Mouse (Mus musculus): ENCODE data around the gene Gna14. TPM values are rescaled to one million over a fixed set of nuclear protein-coding genes. Genes with fewer than 3 reads are reported as not detected.

Gna14 gene
- polyA plus RNA-seq, 1 experiment from 2014 or later = 0.22 TPM

DNA sequence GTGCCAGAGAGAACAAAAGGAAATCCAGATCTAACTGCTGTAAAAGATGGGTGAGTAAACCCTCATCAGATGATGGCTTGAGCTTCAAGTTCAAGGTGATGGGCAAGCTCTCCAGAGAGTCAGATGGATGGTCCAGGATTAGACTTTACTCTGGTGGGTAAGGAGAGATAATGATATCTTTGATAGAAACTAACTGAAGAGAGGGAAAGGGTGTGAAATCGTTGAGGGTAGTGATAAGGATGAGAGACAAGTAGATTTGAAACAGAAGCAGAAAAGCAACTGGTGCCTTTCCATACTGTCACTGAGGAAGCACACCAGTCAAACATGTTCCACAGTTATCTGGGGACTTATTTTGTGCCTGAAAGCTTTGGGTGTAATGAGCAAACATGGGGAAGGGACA is 56.9 kb downstream of the Gna14 start:
- H3K4me2 ChIP-seq (replicated peaks) = no peak overlapping the region
- H3K36me3 ChIP-seq = no peaks in the 10 kb centered on the region
- no peak for ATAC-seq (ENCODE audit: low FRiP score, low read depth)
- WGBS = 86% methylated on average over 1 of the region's 1 CpGs
- no peak overlapping the region for H3K4me3 ChIP-seq
- H3K9ac ChIP-seq = no peak overlapping the region
- H3K27me3 ChIP-seq (replicated peaks) = no peaks in the 10 kb centered on the region
- H3K4me1 ChIP-seq = 0 out of 2 replicates have a peak, but pooled peaks cover 6% of the 10 kb centered on the region
- no peaks in the 10 kb centered on the region for H3K9me3 ChIP-seq
- no peak overlapping the region for H3K27ac ChIP-seq

DNA sequence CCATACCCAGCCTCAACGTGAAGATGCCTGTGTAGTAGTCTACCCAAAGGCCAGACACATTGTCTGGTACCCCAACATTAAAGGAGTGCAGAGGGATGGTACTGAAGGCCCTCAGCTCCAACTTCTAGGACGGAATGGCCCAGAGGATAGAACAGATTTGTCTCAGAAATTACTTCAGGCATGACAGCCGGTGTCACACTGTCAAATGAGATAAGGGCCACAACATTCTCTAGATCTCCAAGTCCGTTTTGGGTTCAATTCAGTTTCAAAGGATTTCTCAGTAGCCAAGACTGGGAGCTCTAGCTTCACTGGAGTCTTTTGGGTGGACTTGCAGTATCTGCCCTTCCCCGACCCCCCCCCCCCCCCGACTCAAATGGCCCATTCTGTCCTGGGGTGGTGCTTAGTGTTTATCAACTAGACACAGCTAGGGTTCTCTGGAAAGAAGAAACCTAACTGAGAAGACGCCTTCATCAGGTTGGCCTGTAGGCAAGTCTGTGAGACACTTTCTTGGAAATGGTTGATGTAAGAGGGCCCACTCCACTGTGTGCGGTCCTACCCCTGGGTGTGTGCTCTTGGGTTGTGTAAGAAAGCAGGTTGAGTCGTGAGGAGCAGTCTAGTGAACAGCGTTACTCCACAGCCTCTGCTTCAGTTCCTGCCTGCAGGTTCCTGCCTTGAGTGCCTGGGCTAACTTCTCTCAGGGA is 59.4 kb downstream of the Gna14 start:
- Histone ChIP-seq H3K9ac (no peak overlapping the region), H3K27me3 (replicated peaks) (no peaks in the 10 kb centered on the region), H3K4me3 (no peak overlapping the region), H3K4me1 (0 out of 2 replicates have a peak, but pooled peaks cover 8% of the 10 kb centered on the region), H3K27ac (no peak overlapping the region), H3K4me2 (replicated peaks) (no peak overlapping the region), H3K9me3 (no peaks in the 10 kb centered on the region), H3K36me3 (no peaks in the 10 kb centered on the region)
- 91% methylated on average over 10 of the region's 10 CpGs for WGBS
- ATAC-seq (ENCODE audit: low FRiP score, low read depth) = no peak

GRCm38 (mm10) chr19:16496016-16496415 is 60.5 kb downstream of the Gna14 start:
- ATAC-seq (ENCODE audit: low FRiP score, low read depth) = no peak
- Histone ChIP-seq H3K36me3 (no peaks in the 10 kb centered on the region), H3K4me1 (0 out of 2 replicates have a peak, but pooled peaks cover 8% of the 10 kb centered on the region), H3K4me3 (no peak overlapping the region), H3K27me3 (replicated peaks) (no peaks in the 10 kb centered on the region), H3K27ac (no peak overlapping the region), H3K9me3 (no peaks in the 10 kb centered on the region), H3K9ac (no peak overlapping the region), H3K4me2 (replicated peaks) (no peak overlapping the region)
- WGBS = 89% methylated on average over 5 of the region's 5 CpGs

GRCm38 (mm10) chr19:16502054-16502453 is 66.5 kb downstream of the Gna14 start:
- H3K4me3 ChIP-seq = no peak overlapping the region
- WGBS = 76% methylated on average over 5 of the region's 5 CpGs
- H3K9ac ChIP-seq = no peak overlapping the region
- H3K36me3 ChIP-seq = no peaks in the 10 kb centered on the region
- H3K9me3 ChIP-seq = no peaks in the 10 kb centered on the region
- no peaks in the 10 kb centered on the region for H3K27me3 ChIP-seq (replicated peaks)
- peaks cover 7% of the 10 kb centered on the region; the same call in 1 of the 2 replicates for H3K4me1 ChIP-seq
- no peak overlapping the region for H3K4me2 ChIP-seq (replicated peaks)
- ATAC-seq (ENCODE audit: low FRiP score, low read depth) = no peak
- no peak overlapping the region for H3K27ac ChIP-seq

GRCm38 (mm10) chr19:16506711-16507364 is 71.3 kb downstream of the Gna14 start:
- Histone ChIP-seq H3K27me3 (replicated peaks) (no peaks in the 10 kb centered on the region), H3K36me3 (no peaks in the 10 kb centered on the region), H3K4me1 (peaks cover 8% of the 10 kb centered on the region; the same call in 1 of the 2 replicates), H3K9ac (no peak overlapping the region), H3K27ac (no peak overlapping the region; the same call in 1 of the 2 replicates), H3K4me2 (replicated peaks) (peak overlapping the region; percentile 8; the same call in 1 of the 2 replicates), H3K9me3 (no peaks in the 10 kb centered on the region), H3K4me3 (no peak overlapping the region)
- 23% methylated on average over 6 of the region's 6 CpGs for WGBS
- peak; percentile 91 for ATAC-seq (ENCODE audit: low FRiP score, low read depth)

GRCm38 (mm10) chr19:16510343-16511080 is 75.0 kb downstream of the Gna14 start:
- peaks cover 8% of the 10 kb centered on the region; the same call in 1 of the 2 replicates for H3K4me1 ChIP-seq
- no peak for ATAC-seq (ENCODE audit: low FRiP score, low read depth)
- WGBS = 86% methylated on average over 10 of the region's 10 CpGs

DNA sequence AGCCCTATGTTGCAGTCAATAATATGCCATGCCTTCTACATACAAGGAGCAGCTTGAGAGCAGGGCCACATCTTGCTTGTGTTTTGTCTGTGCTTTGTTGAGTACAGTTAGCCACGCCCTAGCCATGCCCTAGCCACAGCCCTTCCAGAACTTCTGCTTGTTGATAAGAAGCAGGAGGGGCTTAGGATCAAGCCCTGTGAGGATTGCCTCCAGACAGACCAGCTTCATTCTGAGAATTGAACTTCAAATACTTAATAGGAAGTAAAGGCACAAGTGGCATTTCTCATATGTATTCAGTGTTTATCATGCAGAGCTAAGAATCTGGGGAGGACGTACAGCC is 75.5 kb downstream of the Gna14 start:
- ATAC-seq (ENCODE audit: low FRiP score, low read depth) = no peak
- 87% methylated on average over 2 of the region's 2 CpGs for WGBS

More at GRCm38 (mm10) chr19:16510343-16511080, 75.0 kb downstream of the Gna14 start:
- Histone ChIP-seq H3K27me3 (replicated peaks) (no peaks in the 10 kb centered on the region), H3K27ac (no peak overlapping the region), H3K4me3 (no peak overlapping the region), H3K4me2 (replicated peaks) (no peak overlapping the region), H3K9ac (no peak overlapping the region), H3K9me3 (no peaks in the 10 kb centered on the region), H3K36me3 (no peaks in the 10 kb centered on the region)

DNA sequence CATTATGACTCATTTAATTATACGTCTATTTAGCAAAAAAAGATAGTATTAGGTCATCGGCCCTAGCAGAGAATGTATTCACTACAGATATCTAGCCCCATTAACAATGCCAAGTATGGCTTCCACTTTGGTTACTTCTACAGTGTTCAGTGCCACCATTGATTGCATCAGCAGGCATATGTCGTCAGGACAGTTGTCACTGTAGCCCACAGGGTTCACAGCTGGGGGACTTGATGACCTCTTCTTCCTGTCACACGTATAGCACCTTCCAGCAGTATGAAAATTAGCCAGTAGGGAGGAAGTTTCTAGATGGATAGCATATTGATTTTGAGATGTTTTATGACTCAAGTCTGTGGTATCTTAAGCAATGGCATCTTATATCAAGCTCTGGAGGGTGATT is 78.6 kb downstream of the Gna14 start:
- Histone ChIP-seq H3K27ac (no peak overlapping the region), H3K27me3 (replicated peaks) (no peaks in the 10 kb centered on the region), H3K4me1 (no peaks in the 10 kb centered on the region), H3K9ac (no peak overlapping the region), H3K4me2 (replicated peaks) (no peak overlapping the region), H3K36me3 (no peaks in the 10 kb centered on the region), H3K9me3 (no peaks in the 10 kb centered on the region), H3K4me3 (no peak overlapping the region)
- 83% methylated on average over 4 of the region's 4 CpGs for WGBS
- no peak for ATAC-seq (ENCODE audit: low FRiP score, low read depth)

More for the DNA sequence above, 75.5 kb downstream of the Gna14 start:
- no peaks in the 10 kb centered on the region for H3K27me3 ChIP-seq (replicated peaks)
- no peak overlapping the region for H3K4me3 ChIP-seq
- no peaks in the 10 kb centered on the region for H3K36me3 ChIP-seq
- no peak overlapping the region for H3K4me2 ChIP-seq (replicated peaks)
- no peak overlapping the region for H3K27ac ChIP-seq
- H3K9me3 ChIP-seq = no peaks in the 10 kb centered on the region
- peaks cover 7% of the 10 kb centered on the region; the same call in 1 of the 2 replicates for H3K4me1 ChIP-seq
- no peak overlapping the region for H3K9ac ChIP-seq

- no peak for ATAC-seq (ENCODE audit: low FRiP score, low read depth)
- no peak overlapping the region for H3K9ac ChIP-seq
- H3K4me2 ChIP-seq (replicated peaks) = no peak overlapping the region
- H3K4me1 ChIP-seq = no peaks in the 10 kb centered on the region
- 85% methylated on average over 3 of the region's 3 CpGs for WGBS
- no peak overlapping the region for H3K4me3 ChIP-seq
- H3K27me3 ChIP-seq (replicated peaks) = no peaks in the 10 kb centered on the region
- no peaks in the 10 kb centered on the region for H3K36me3 ChIP-seq
- no peaks in the 10 kb centered on the region for H3K9me3 ChIP-seq
- no peak overlapping the region for H3K27ac ChIP-seq
These were observed 83.0 kb downstream of the Gna14 start for GRCm38 (mm10) chr19:16518569-16518968.

DNA sequence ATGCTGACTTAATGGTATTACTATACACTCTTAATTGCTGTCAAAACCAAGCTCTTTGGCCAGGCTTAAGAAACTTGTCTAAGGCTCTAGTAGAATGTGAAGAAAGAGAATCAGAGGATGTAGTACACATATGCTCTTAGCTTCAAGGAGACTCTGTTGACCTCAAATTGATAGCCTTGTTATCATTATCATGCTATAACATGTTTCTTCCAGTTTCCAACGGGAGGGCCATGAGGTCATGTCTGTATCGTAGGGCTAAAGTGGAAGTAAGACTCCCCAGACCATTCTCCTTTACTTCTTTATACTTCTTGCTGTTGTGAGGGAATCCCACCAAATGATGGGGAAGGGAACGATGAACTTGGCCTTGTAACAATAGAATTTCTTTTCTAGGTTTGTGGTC is 85.0 kb downstream of the Gna14 start:
- no peak overlapping the region for H3K27ac ChIP-seq
- H3K36me3 ChIP-seq = no peaks in the 10 kb centered on the region
- no peak overlapping the region for H3K9ac ChIP-seq
- ATAC-seq (ENCODE audit: low FRiP score, low read depth) = no peak
- H3K4me3 ChIP-seq = no peak overlapping the region
- H3K9me3 ChIP-seq = no peaks in the 10 kb centered on the region
- no peaks in the 10 kb centered on the region for H3K4me1 ChIP-seq
- H3K4me2 ChIP-seq (replicated peaks) = no peak overlapping the region
- WGBS = 90% methylated on average over 3 of the region's 3 CpGs
- H3K27me3 ChIP-seq (replicated peaks) = no peaks in the 10 kb centered on the region

DNA sequence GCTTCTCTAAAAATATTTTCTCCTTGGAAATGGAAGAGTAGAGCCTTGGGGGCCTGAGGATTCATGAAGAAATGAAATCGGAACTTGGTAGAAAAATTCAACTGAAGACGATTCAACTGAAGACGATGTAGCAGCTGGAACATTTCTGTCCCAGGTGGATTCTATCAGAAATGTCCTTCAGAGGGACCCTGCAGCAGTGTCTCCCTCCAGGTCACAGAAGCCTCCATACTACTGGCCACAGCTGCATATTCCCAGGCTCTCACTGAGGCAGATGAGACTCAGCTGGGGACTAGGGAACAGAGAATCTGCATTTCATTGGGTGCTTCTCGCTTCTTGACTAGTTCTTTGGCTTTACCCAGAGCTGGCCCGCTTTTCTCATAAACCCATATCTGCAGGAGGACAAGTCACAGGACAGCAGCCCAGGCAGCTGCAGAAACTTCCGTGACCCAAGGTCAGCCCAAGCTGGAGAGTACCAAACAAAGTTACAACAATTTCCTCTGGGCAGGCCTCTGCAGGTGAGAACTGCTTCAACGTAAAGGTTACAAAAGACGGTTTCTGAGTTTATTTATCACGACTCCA is 90.8 kb downstream of the Gna14 start:
- Histone ChIP-seq H3K36me3 (no peaks in the 10 kb centered on the region), H3K4me2 (replicated peaks) (no peak overlapping the region), H3K9me3 (no peaks in the 10 kb centered on the region), H3K4me3 (no peak overlapping the region), H3K27ac (no peak overlapping the region), H3K27me3 (replicated peaks) (no peaks in the 10 kb centered on the region), H3K4me1 (no peaks in the 10 kb centered on the region), H3K9ac (no peak overlapping the region)
- 90% methylated on average over 9 of the region's 9 CpGs for WGBS
- no peak for ATAC-seq (ENCODE audit: low FRiP score, low read depth)

GRCm38 (mm10) chr19:16527031-16527430 is 91.5 kb downstream of the Gna14 start:
- H3K9ac ChIP-seq = no peak overlapping the region
- WGBS = 81% methylated on average over 5 of the region's 5 CpGs

More at GRCm38 (mm10) chr19:16527031-16527430, 91.5 kb downstream of the Gna14 start:
- H3K27ac ChIP-seq = no peak overlapping the region
- no peaks in the 10 kb centered on the region for H3K36me3 ChIP-seq
- no peaks in the 10 kb centered on the region for H3K27me3 ChIP-seq (replicated peaks)
- no peak overlapping the region for H3K4me2 ChIP-seq (replicated peaks)
- H3K4me3 ChIP-seq = no peak overlapping the region
- H3K9me3 ChIP-seq = no peaks in the 10 kb centered on the region
- no peak for ATAC-seq (ENCODE audit: low FRiP score, low read depth)
- no peaks in the 10 kb centered on the region for H3K4me1 ChIP-seq

Measured in neural tube, embryonic 12.5 days (tissue).